Mouse (Mus musculus): ENCODE results near the gene Psmc6. TPM values are rescaled to one million over a fixed set of nuclear protein-coding genes. Genes with fewer than 3 reads are reported as not detected.

The Psmc6 gene
- polyA plus RNA-seq, 1 experiment from 2014 or later: 211 TPM

GRCm38 (mm10) chr14:45319237-45319610, 10.4 kb upstream of the Psmc6 start:
- Histone ChIP-seq H3K9me3 (no peaks in the 10 kb centered on the region), H3K4me3 (peak overlapping the region; percentile 85), H3K36me3 (replicated peaks) (no peaks in the 10 kb centered on the region), H3K27me3 (ENCODE audit: poor library complexity, severe bottlenecking) (no peaks in the 10 kb centered on the region; the same call in 1 of the 2 replicates), H3K27ac (peak overlapping the region; percentile 94), H3K4me1 (peaks cover 26% of the 10 kb centered on the region)
- WGBS: 72% methylated on average over 3 of the region's 3 CpGs
- no peak for DNase-seq (ENCODE audit: extremely low spot score, low spot score)

GRCm38 (mm10) chr14:45320111-45320510, 9.5 kb upstream of the Psmc6 start:
- Histone ChIP-seq H3K36me3 (replicated peaks) (no peaks in the 10 kb centered on the region), H3K27ac (no peak overlapping the region), H3K27me3 (ENCODE audit: poor library complexity, severe bottlenecking) (no peaks in the 10 kb centered on the region; the same call in 1 of the 2 replicates), H3K9me3 (no peaks in the 10 kb centered on the region), H3K4me3 (no peak overlapping the region), H3K4me1 (peaks cover 26% of the 10 kb centered on the region)
- DNase-seq (ENCODE audit: extremely low spot score, low spot score): no peak
- 85% methylated on average over 4 of the region's 4 CpGs for WGBS

GRCm38 (mm10) chr14:45321067-45321466, 8.5 kb upstream of the Psmc6 start:
- WGBS: 94% methylated on average over 3 of the region's 3 CpGs
- no peak overlapping the region for H3K4me3 ChIP-seq
- no peaks in the 10 kb centered on the region for H3K36me3 ChIP-seq (replicated peaks)
- H3K27ac ChIP-seq: no peak overlapping the region
- H3K9me3 ChIP-seq: no peaks in the 10 kb centered on the region
- peaks cover 30% of the 10 kb centered on the region for H3K4me1 ChIP-seq
- DNase-seq (ENCODE audit: extremely low spot score, low spot score): no peak
- no peaks in the 10 kb centered on the region; the same call in 1 of the 2 replicates for H3K27me3 ChIP-seq (ENCODE audit: poor library complexity, severe bottlenecking)

GRCm38 (mm10) chr14:45321622-45322021, 8.0 kb upstream of the Psmc6 start:
- 86% methylated on average over 5 of the region's 5 CpGs for WGBS
- H3K27ac ChIP-seq: no peak overlapping the region
- H3K36me3 ChIP-seq (replicated peaks): no peaks in the 10 kb centered on the region
- H3K4me3 ChIP-seq: no peak overlapping the region
- peaks cover 25% of the 10 kb centered on the region for H3K4me1 ChIP-seq
- no peaks in the 10 kb centered on the region; the same call in 1 of the 2 replicates for H3K27me3 ChIP-seq (ENCODE audit: poor library complexity, severe bottlenecking)
- no peak for DNase-seq (ENCODE audit: extremely low spot score, low spot score)
- no peaks in the 10 kb centered on the region for H3K9me3 ChIP-seq

- H3K36me3 ChIP-seq (replicated peaks): no peaks in the 10 kb centered on the region
- WGBS: 91% methylated on average over 2 of the region's 2 CpGs
- no peak for DNase-seq (ENCODE audit: extremely low spot score, low spot score)
Measured at GRCm38 (mm10) chr14:45322450-45322849, 7.1 kb upstream of the Psmc6 start.

GRCm38 (mm10) chr14:45323320-45323719, 6.3 kb upstream of the Psmc6 start:
- Histone ChIP-seq H3K9me3 (no peaks in the 10 kb centered on the region), H3K4me3 (no peak overlapping the region), H3K4me1 (peaks cover 11% of the 10 kb centered on the region), H3K36me3 (replicated peaks) (no peaks in the 10 kb centered on the region), H3K27me3 (ENCODE audit: poor library complexity, severe bottlenecking) (no peaks in the 10 kb centered on the region; the same call in 1 of the 2 replicates), H3K27ac (no peak overlapping the region)
- WGBS: 89% methylated on average over 3 of the region's 3 CpGs
- no peak for DNase-seq (ENCODE audit: extremely low spot score, low spot score)

More at GRCm38 (mm10) chr14:45322450-45322849, 7.1 kb upstream of the Psmc6 start:
- Histone ChIP-seq H3K4me1 (peaks cover 19% of the 10 kb centered on the region), H3K27me3 (ENCODE audit: poor library complexity, severe bottlenecking) (no peaks in the 10 kb centered on the region; the same call in 1 of the 2 replicates), H3K4me3 (no peak overlapping the region), H3K27ac (no peak overlapping the region), H3K9me3 (no peaks in the 10 kb centered on the region)

GRCm38 (mm10) chr14:45325471-45325870, 4.1 kb upstream of the Psmc6 start:
- Histone ChIP-seq H3K4me3 (no peak overlapping the region), H3K36me3 (replicated peaks) (no peaks in the 10 kb centered on the region), H3K4me1 (peaks cover 4% of the 10 kb centered on the region; the same call in 1 of the 2 replicates), H3K27ac (no peak overlapping the region), H3K9me3 (no peaks in the 10 kb centered on the region), H3K27me3 (ENCODE audit: poor library complexity, severe bottlenecking) (no peaks in the 10 kb centered on the region)
- DNase-seq (ENCODE audit: extremely low spot score, low spot score): no peak

- Histone ChIP-seq H3K4me3 (no peak overlapping the region), H3K36me3 (replicated peaks) (peaks cover 23% of the 10 kb centered on the region), H3K27me3 (ENCODE audit: poor library complexity, severe bottlenecking) (no peaks in the 10 kb centered on the region), H3K9me3 (no peaks in the 10 kb centered on the region), H3K27ac (no peak overlapping the region), H3K4me1 (peaks cover 14% of the 10 kb centered on the region)
- no peak for DNase-seq (ENCODE audit: extremely low spot score, low spot score)
- 90% methylated on average over 4 of the region's 4 CpGs for whole genome bisulfite sequencing
Measured at GRCm38 (mm10) chr14:45328072-45328713, 1.4 kb upstream of the Psmc6 start.

- peak overlapping the region; percentile 97 for H3K27ac ChIP-seq
- WGBS: 15% methylated on average over 8 of the region's 8 CpGs
- no peaks in the 10 kb centered on the region for H3K27me3 ChIP-seq (ENCODE audit: poor library complexity, severe bottlenecking)
- no peaks in the 10 kb centered on the region for H3K9me3 ChIP-seq
- peak overlapping the region; percentile 94 for H3K4me3 ChIP-seq
- H3K36me3 ChIP-seq (replicated peaks): peaks cover 32% of the 10 kb centered on the region
- no peak for DNase-seq (ENCODE audit: extremely low spot score, low spot score)
- H3K4me1 ChIP-seq: peaks cover 14% of the 10 kb centered on the region
Measured at GRCm38 (mm10) chr14:45329018-45329588, 485 bp upstream of the Psmc6 start.

- H3K36me3 ChIP-seq (replicated peaks): peaks cover 41% of the 10 kb centered on the region
- H3K4me3 ChIP-seq: peak within 1 kb of the TSS; percentile 84
- no peaks in the 10 kb centered on the region for H3K27me3 ChIP-seq (ENCODE audit: poor library complexity, severe bottlenecking)
- H3K27ac ChIP-seq: peak within 1 kb of the TSS; percentile 90
- DNase-seq (ENCODE audit: extremely low spot score, low spot score): peak; percentile 94
- WGBS: under 1% methylated on average over 85 of the region's 93 CpGs
- H3K9me3 ChIP-seq: no peaks in the 10 kb centered on the region
- peaks cover 25% of the 10 kb centered on the region for H3K4me1 ChIP-seq
Measured at GRCm38 (mm10) chr14:45350931-45351859, 21.6 kb downstream of the Psmc6 start, which contains the start of gene Styx. Styx (plus strand) TSS chr14:45351093.

GRCm38 (mm10) chr14:45364211-45365195, 34.9 kb downstream of the Psmc6 start:
- 81% methylated on average over 16 of the region's 16 CpGs for WGBS
- H3K27ac ChIP-seq: peak overlapping the region; percentile 70

GRCm38 (mm10) chr14:45365196-45365587, 35.6 kb downstream of the Psmc6 start:
- Histone ChIP-seq H3K9me3 (peaks cover 7% of the 10 kb centered on the region), H3K27me3 (ENCODE audit: poor library complexity, severe bottlenecking) (no peaks in the 10 kb centered on the region), H3K36me3 (replicated peaks) (peaks cover 61% of the 10 kb centered on the region), H3K4me3 (no peak overlapping the region), H3K4me1 (peaks cover 16% of the 10 kb centered on the region), H3K27ac (peak overlapping the region; percentile 70)
- DNase-seq (ENCODE audit: extremely low spot score, low spot score): no peak
- WGBS: 86% methylated on average over 6 of the region's 6 CpGs

More at GRCm38 (mm10) chr14:45364211-45365195, 34.9 kb downstream of the Psmc6 start:
- DNase-seq (ENCODE audit: extremely low spot score, low spot score): no peak
- peaks cover 58% of the 10 kb centered on the region for H3K36me3 ChIP-seq (replicated peaks)
- peaks cover 2% of the 10 kb centered on the region for H3K9me3 ChIP-seq
- peaks cover 16% of the 10 kb centered on the region for H3K4me1 ChIP-seq
- no peaks in the 10 kb centered on the region for H3K27me3 ChIP-seq (ENCODE audit: poor library complexity, severe bottlenecking)
- H3K4me3 ChIP-seq: no peak overlapping the region
